In the genomic region with DNA sequence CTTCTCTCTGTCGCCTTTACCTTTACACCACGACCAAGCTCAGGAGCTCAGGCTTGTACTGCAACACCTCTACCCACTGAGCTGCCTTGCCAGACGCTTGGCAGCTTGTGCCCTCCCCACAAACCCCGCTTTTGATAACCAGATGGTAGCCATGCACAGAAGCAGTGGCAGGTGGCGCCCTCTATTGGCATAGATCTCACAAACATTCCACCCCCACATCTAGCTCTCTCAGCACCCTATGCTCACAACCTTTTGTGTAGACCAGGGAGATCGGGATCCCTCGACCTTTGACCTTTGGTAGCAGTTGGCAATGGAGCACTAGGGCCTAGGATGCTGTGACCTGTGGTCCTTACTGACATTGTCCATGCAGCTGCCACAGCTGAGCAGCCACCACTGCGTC, we compare ENCODE assay signal across 9 mouse cellular contexts.
DNase-seq lines count a peak whose midpoint lies in the region; ATAC-seq and TF ChIP-seq lines count a peak whose summit lies in the region.
"Had no signal": no experiment of that assay in that cellular context is flagged by ENCODE, and none has a peak within 500 bp of the region (broad histone marks: within the 10 kb centered on the region; RNA-seq: fewer than 3 reads in every experiment).

No protein-coding gene starts in this region.

- H3K27me3 ChIP-seq in neural tube, embryonic 13.5 days: no peaks in the 10 kb centered on the region
- H3K27me3 ChIP-seq in liver, postnatal 0 days (ENCODE audit: insufficient read depth, low read length): no peaks in the 10 kb centered on the region

- H3K27ac ChIP-seq in gastrocnemius, adult 2 months: no peak overlapping the region
- no peak overlapping the region for H3K27ac ChIP-seq in neural tube, embryonic 13.5 days (replicated peaks)
- no peak overlapping the region for H3K27ac ChIP-seq in liver, postnatal 0 days (ENCODE audit: low read depth)

- whole genome bisulfite sequencing in neural tube, embryonic 13.5 days: 77% methylated on average over 8 of the region's 8 CpGs
- WGBS in liver, postnatal 0 days (ENCODE audit: insufficient replicate concordance): 61% methylated on average over 8 of the region's 8 CpGs

- H3K9me3 ChIP-seq in neural tube, embryonic 13.5 days: no peaks in the 10 kb centered on the region
- H3K9me3 ChIP-seq in liver, postnatal 0 days (ENCODE audit: low read length): no peaks in the 10 kb centered on the region

- no peaks in the 10 kb centered on the region for H3K36me3 ChIP-seq in neural tube, embryonic 13.5 days
- H3K36me3 ChIP-seq in liver, postnatal 0 days (replicated peaks; ENCODE audit: insufficient read depth, low read length): no peaks in the 10 kb centered on the region

- ATAC-seq in neural tube, embryonic 13.5 days (ENCODE audit: low read depth): 0 out of 2 replicates have a peak, but pooled peaks have one; percentile 12
- ATAC-seq in liver, postnatal 0 days: peak; percentile 23
- ATAC-seq in erythroid progenitor cell, adult 5-6 weeks (replicated peaks; ENCODE audit: low FRiP score, poor library complexity, severe bottlenecking): no peak

- intact Hi-C loops in gastrocnemius, adult 2 months (cut with DNase I): no loop called here

- peaks cover 15% of the 10 kb centered on the region for H3K4me1 ChIP-seq in neural tube, embryonic 13.5 days (replicated peaks)
- H3K4me1 ChIP-seq in liver, postnatal 0 days (ENCODE audit: insufficient read depth): peaks cover 4% of the 10 kb centered on the region; the same call in 1 of the 2 replicates

- H3K4me2 ChIP-seq in neural tube, embryonic 13.5 days: no peak overlapping the region
- H3K4me2 ChIP-seq in liver, postnatal 0 days (ENCODE audit: low read depth, low read length): no peak overlapping the region

- H3K9ac ChIP-seq in neural tube, embryonic 13.5 days: no peak overlapping the region
- no peak overlapping the region for H3K9ac ChIP-seq in liver, postnatal 0 days (replicated peaks)

- DNase-seq in gastrocnemius, adult 2 months: no peak
- no peak for DNase-seq in gastrocnemius, adult 8-10 months (ENCODE audit: low spot score in 2 of 2)
- no peak for DNase-seq in neural tube, embryonic 10.5 days (ENCODE audit: extremely low spot score, low spot score)
- DNase-seq in cerebellum, postnatal 10 days: peak; percentile 63 to 67
- DNase-seq in liver, postnatal 0 days: peak; percentile 44
- no peak for DNase-seq in left cerebral cortex, adult 18-20 months (ENCODE audit: low spot score in 2 of 2)

- TF ChIP-seq EP300 in liver, postnatal 0 days (IDR thresholded peaks at IDR 0.05; ENCODE audit: low read depth): no peak

- peak; percentile 55 for TF ChIP-seq CTCF in gastrocnemius, adult 2 months (IDR thresholded peaks at IDR 0.05)
- peak; percentile 65 for TF ChIP-seq CTCF in liver, postnatal 0 days (IDR thresholded peaks at IDR 0.05; ENCODE audit: low read depth)

- H3K4me3 ChIP-seq in gastrocnemius, adult 2 months: no peak overlapping the region
- H3K4me3 ChIP-seq in neural tube, embryonic 13.5 days: no peak overlapping the region
- H3K4me3 ChIP-seq in liver, postnatal 0 days (ENCODE audit: low read depth, low read length): no peak overlapping the region
- H3K4me3 ChIP-seq: myocyte had no signal

Comparison
In these comparisons a context has a peak if more than half of its experiments do, and no peak if none do; other contexts are left out.
1. DNase-seq: peak in cerebellum, postnatal 10 days (2 of 2) and liver, postnatal 0 days (single experiment); none in gastrocnemius, adult 2 months (single experiment), gastrocnemius, adult 8-10 months (0 of 2), neural tube, embryonic 10.5 days (single experiment) and left cerebral cortex, adult 18-20 months (0 of 2).